Mouse (Mus musculus) yolk sac, embryonic 10.5 days (tissue): ENCODE results near the gene Pik3cd.

ENCODE experiments used
- DNase-seq: peaks from one replicate; pipeline ENCODE4 v3.0.0-alpha.2; 2017; ENCODE audit warnings: low spot score

Gene Pik3cd

GRCm38 (mm10) chr4:149689822-149690700 lies 12.3 kb downstream of the Pik3cd start:
- DNase-seq, result no peak

- no peak for DNase-seq
Observed at GRCm38 (mm10) chr4:149688861-149689260, 13.5 kb downstream of the Pik3cd start.

GRCm38 (mm10) chr4:149684841-149685623 lies 17.3 kb downstream of the Pik3cd start:
- no peak for DNase-seq

- no peak for DNase-seq
Observed at GRCm38 (mm10) chr4:149683875-149684274, 18.5 kb downstream of the Pik3cd start.

GRCm38 (mm10) chr4:149679056-149679770 lies 23.2 kb downstream of the Pik3cd start:
- no peak for DNase-seq

- no peak for DNase-seq
Observed at GRCm38 (mm10) chr4:149678006-149678405, 24.4 kb downstream of the Pik3cd start.

- peak; percentile 89 for DNase-seq
Observed at GRCm38 (mm10) chr4:149675378-149676261, 26.8 kb downstream of the Pik3cd start.

- DNase-seq, result peak; percentile 56
Observed at GRCm38 (mm10) chr4:149674814-149675377, 27.5 kb downstream of the Pik3cd start.

- DNase-seq, result no peak
Observed at GRCm38 (mm10) chr4:149672747-149673146, 29.6 kb downstream of the Pik3cd start.

GRCm38 (mm10) chr4:149671175-149671574 lies 31.2 kb downstream of the Pik3cd start:
- no peak for DNase-seq

- no peak for DNase-seq
Observed at GRCm38 (mm10) chr4:149665692-149666090, 36.7 kb downstream of the Pik3cd start.

- DNase-seq, result no peak
Observed at GRCm38 (mm10) chr4:149665016-149665691, 37.2 kb downstream of the Pik3cd start.

- no peak for DNase-seq
Observed at GRCm38 (mm10) chr4:149663849-149664503, 38.4 kb downstream of the Pik3cd start.

- no peak for DNase-seq
Observed at GRCm38 (mm10) chr4:149661967-149662589, 40.3 kb downstream of the Pik3cd start.

- no peak for DNase-seq
Observed at GRCm38 (mm10) chr4:149660598-149660997, 41.8 kb downstream of the Pik3cd start.

GRCm38 (mm10) chr4:149659495-149660116 lies 42.8 kb downstream of the Pik3cd start:
- DNase-seq, result no peak

- no peak for DNase-seq
Observed at GRCm38 (mm10) chr4:149657858-149658416, 44.4 kb downstream of the Pik3cd start.

- no peak for DNase-seq
Observed at GRCm38 (mm10) chr4:149654232-149654631, 48.1 kb downstream of the Pik3cd start.
